Mouse (Mus musculus) limb, embryonic 14.5 days (tissue): ENCODE results near the gene Chpt1. TPM values are rescaled to one million over a fixed set of nuclear protein-coding genes. Genes with fewer than 3 reads are reported as not detected.

Experiments used
- ATAC-seq: fragments of 200-750 bp; cut with Nextera tagmentation; 2 replicates; pipeline ENCODE4 v1.8.0; 2017; ENCODE audit warnings: low read depth, moderate number of reproducible peaks, moderate TSS enrichment; ENCODE audit not compliant: low FRiP score
- DNase-seq: peaks from one replicate; pipeline ENCODE4 v3.0.0-alpha.2; 2015; ENCODE audit warnings: low spot score
- H3K27ac ChIP-seq: fragments of 300-500 bp; sonication (generic); replicated peaks from 2 replicates; pipeline ENCODE4 v1.5.1; 2014; ENCODE audit warnings: low read depth, mild to moderate bottlenecking, low read length, moderate library complexity, mixed read lengths
- H3K27me3 ChIP-seq: fragments of 300-500 bp; sonication (generic); 2 replicates; pipeline ENCODE4 v1.6.1; 2014; ENCODE audit warnings: low read length, mixed read lengths; ENCODE audit not compliant: control insufficient read depth, insufficient read depth
- H3K36me3 ChIP-seq: fragments of 300-500 bp; sonication (generic); 2 replicates; pipeline ENCODE4 v1.6.1; 2014; ENCODE audit warnings: mild to moderate bottlenecking, low read length, moderate library complexity, mixed read lengths; ENCODE audit not compliant: control insufficient read depth, insufficient read depth
- H3K4me1 ChIP-seq: fragments of 300-500 bp; sonication (generic); 2 replicates; pipeline ENCODE4 v1.6.1; 2014; ENCODE audit warnings: antibody characterized with exemption, low read length, mixed read lengths; ENCODE audit not compliant: control insufficient read depth, insufficient read depth
- H3K4me2 ChIP-seq: fragments of 300-500 bp; sonication (generic); replicated peaks from 2 replicates; pipeline ENCODE4 v1.6.1; 2014; ENCODE audit warnings: low read depth, mild to moderate bottlenecking, low read length, moderate library complexity; ENCODE audit not compliant: severe bottlenecking
- H3K4me3 ChIP-seq: fragments of 300-500 bp; sonication (generic); replicated peaks from 2 replicates; pipeline ENCODE4 v1.5.1; 2014; ENCODE audit warnings: low read length
- H3K9ac ChIP-seq: fragments of 300-500 bp; sonication (generic); 2 replicates; pipeline ENCODE4 v1.6.1; 2014; ENCODE audit warnings: mild to moderate bottlenecking, low read depth, low read length, moderate library complexity; ENCODE audit not compliant: severe bottlenecking
- H3K9me3 ChIP-seq: fragments of 300-500 bp; sonication (generic); 2 replicates; pipeline ENCODE4 v1.6.1; 2016; ENCODE audit warnings: low read length; ENCODE audit not compliant: control insufficient read depth
- POLR2A ChIP-seq: fragments of 200-500 bp; IDR thresholded peaks from 2 replicates; pipeline ENCODE4 v1.8.0; 2012; ENCODE audit warnings: inconsistent platforms, mild to moderate bottlenecking, moderate library complexity, borderline replicate concordance; ENCODE audit not compliant: insufficient read depth, insufficient read length; ENCODE audit errors: extremely low read depth
- WGBS: fragments of 180-500 bp; shearing (Covaris S2); extraction: QIAGEN DNeasy Blood & Tissue Kit; methylation state at CpG from one replicate; pipeline ENCODE4 v1.1.7; 2014; 5-methylcytosine and 5-hydroxymethylcytosine counted together
- polyA plus RNA-seq, 2 experiments: library from polyadenylated mRNA; depleted of rRNA in 1 of 2; stranded (reverse) in 1 of 2; unstranded in 1 of 2; fragments of >200 nt; fragmentation: Nextera tagmentation in 1 of 2; extraction: Ambion mirVana in 1 of 2; gene quantifications; 2 replicates each; pipeline versions ENCODE4 v1.2.1 to v1.2.3; 2012 to 2014

Chpt1 gene
- polyA plus RNA-seq, 2 experiments: 10.3 to 34.3 TPM

GRCm38 (mm10) chr10:88511355-88511754, 7.5 kb upstream of the Chpt1 start:
- 88% methylated on average over 9 of the region's 9 CpGs for WGBS
- no peak overlapping the region for H3K27ac ChIP-seq
- ATAC-seq (no peak), DNase-seq (no peak)
- H3K27me3 ChIP-seq: no peaks in the 10 kb centered on the region
- H3K9me3 ChIP-seq: no peaks in the 10 kb centered on the region
- no peak overlapping the region for H3K9ac ChIP-seq
- no peak overlapping the region for H3K4me3 ChIP-seq
- TF ChIP-seq POLR2A: no peak
- no peak overlapping the region for H3K4me2 ChIP-seq
- no peaks in the 10 kb centered on the region for H3K36me3 ChIP-seq
- no peaks in the 10 kb centered on the region for H3K4me1 ChIP-seq

DNA sequence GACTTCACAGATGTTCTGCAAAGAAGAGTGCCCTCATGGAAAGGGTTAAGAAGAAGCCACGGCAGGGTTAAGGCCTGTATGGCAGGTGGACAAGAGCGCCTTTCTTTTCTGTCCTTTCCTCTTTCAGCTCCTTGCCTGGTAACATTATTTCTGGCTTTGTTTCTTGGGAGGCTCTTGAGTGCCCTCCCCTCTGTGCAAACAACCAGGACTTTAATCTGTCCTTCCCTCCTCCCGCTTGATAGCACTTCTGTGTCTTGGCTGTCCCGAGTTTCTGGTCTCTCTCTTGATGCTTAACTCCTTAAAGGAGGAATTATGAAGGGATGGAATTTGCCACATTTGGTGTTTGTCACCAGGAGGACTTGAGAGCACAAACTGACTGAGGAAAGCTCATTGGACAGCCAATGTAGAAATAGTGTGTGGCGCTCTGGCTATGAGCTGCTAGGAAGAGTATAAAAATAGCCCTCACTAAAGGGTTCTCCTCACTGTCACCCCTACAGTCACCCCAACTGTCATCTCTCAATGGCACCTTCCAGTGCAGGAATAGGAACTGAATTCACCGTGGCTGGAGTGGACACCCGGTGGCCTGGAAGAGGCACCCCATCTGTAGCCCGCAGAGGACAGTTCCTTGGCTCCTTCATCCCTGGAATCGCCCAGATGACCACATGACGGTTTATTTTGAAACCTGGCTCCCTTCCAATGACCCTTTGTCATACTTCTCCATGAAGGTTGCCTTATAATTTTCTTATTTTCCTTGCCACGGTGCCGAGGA, 6.8 kb upstream of the Chpt1 start:
- 81% methylated on average over 12 of the region's 12 CpGs for WGBS
- Histone ChIP-seq H3K4me2 (no peak overlapping the region), H3K4me3 (no peak overlapping the region), H3K27me3 (no peaks in the 10 kb centered on the region), H3K4me1 (no peaks in the 10 kb centered on the region), H3K36me3 (no peaks in the 10 kb centered on the region), H3K9ac (no peak overlapping the region), H3K27ac (no peak overlapping the region), H3K9me3 (no peaks in the 10 kb centered on the region)
- DNase-seq: no peak
- no peak for ATAC-seq
- TF ChIP-seq POLR2A: no peak

DNA sequence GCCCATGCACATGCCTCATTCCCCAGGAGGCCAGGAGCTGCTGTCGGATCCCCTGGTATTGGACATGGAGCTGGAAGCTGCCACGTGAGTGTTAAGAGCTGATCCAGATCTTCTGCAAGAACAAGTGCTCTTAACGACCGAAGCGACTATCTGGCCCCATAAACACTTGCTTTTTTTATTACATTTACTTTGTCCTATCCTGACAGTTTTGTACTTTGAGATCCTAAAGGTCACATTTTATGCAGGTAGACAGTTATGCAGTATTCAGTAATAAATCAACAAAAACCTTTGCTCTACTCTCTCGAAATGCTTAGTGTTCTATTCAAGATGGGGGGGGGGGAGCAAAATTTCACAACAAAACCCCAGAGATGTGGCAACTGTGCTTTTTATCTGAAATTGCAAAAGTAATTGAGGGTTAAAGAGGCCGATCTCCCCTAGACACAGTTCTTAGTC, 3.8 kb upstream of the Chpt1 start:
- DNase-seq (no peak), ATAC-seq (no peak)
- peaks cover 6% of the 10 kb centered on the region for H3K4me1 ChIP-seq
- H3K36me3 ChIP-seq: no peaks in the 10 kb centered on the region
- TF ChIP-seq POLR2A: no peak
- H3K27ac ChIP-seq: no peak overlapping the region
- H3K9me3 ChIP-seq: no peaks in the 10 kb centered on the region
- H3K4me2 ChIP-seq: no peak overlapping the region
- H3K9ac ChIP-seq: no peak overlapping the region
- H3K27me3 ChIP-seq: no peaks in the 10 kb centered on the region
- H3K4me3 ChIP-seq: no peak overlapping the region
- 45% methylated on average over 7 of the region's 7 CpGs for WGBS

GRCm38 (mm10) chr10:88505256-88505655, 1.4 kb upstream of the Chpt1 start:
- no peak overlapping the region for H3K4me2 ChIP-seq
- no peak overlapping the region for H3K27ac ChIP-seq
- no peak for TF ChIP-seq POLR2A
- H3K36me3 ChIP-seq: no peaks in the 10 kb centered on the region
- WGBS: 59% methylated on average over 5 of the region's 5 CpGs
- DNase-seq (no peak), ATAC-seq (no peak)
- H3K4me1 ChIP-seq: peaks cover 16% of the 10 kb centered on the region
- no peak overlapping the region for H3K9ac ChIP-seq
- H3K9me3 ChIP-seq: no peaks in the 10 kb centered on the region
- H3K27me3 ChIP-seq: no peaks in the 10 kb centered on the region
- no peak overlapping the region for H3K4me3 ChIP-seq

DNA sequence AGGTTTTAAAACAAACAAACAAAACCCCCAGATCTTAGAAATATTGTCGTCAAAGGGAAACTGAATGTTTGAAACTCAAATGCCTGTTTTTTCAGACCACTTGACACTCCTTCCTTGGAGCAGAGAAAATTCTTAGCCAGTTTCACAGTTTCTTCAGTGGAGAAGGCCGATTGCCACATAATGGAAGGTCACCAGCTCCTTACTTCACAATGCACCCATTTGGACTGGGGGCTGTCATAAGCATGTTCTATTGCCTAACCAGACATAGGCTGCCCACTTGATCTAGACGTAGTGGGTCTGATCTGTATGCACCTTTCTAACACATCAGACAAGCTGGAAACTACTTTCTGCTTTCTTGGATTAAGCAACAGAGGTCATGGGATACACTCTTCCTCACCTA, 608 bp upstream of the Chpt1 start:
- no peak for TF ChIP-seq POLR2A
- no peaks in the 10 kb centered on the region for H3K27me3 ChIP-seq
- no peak overlapping the region for H3K9ac ChIP-seq
- peak overlapping the region; percentile 93; the same call in 1 of the 2 replicates for H3K4me2 ChIP-seq
- H3K27ac ChIP-seq: no peak overlapping the region
- 0 out of 2 replicates have a peak overlapping the region, but pooled peaks have one; percentile 76 for H3K4me3 ChIP-seq
- 67% methylated on average over 3 of the region's 3 CpGs for WGBS
- H3K36me3 ChIP-seq: no peaks in the 10 kb centered on the region
- peaks cover 16% of the 10 kb centered on the region for H3K4me1 ChIP-seq
- ATAC-seq (no peak), DNase-seq (no peak)
- H3K9me3 ChIP-seq: no peaks in the 10 kb centered on the region
